Mouse (Mus musculus): ENCODE data around the gene Rgs16.

The Rgs16 gene

DNA sequence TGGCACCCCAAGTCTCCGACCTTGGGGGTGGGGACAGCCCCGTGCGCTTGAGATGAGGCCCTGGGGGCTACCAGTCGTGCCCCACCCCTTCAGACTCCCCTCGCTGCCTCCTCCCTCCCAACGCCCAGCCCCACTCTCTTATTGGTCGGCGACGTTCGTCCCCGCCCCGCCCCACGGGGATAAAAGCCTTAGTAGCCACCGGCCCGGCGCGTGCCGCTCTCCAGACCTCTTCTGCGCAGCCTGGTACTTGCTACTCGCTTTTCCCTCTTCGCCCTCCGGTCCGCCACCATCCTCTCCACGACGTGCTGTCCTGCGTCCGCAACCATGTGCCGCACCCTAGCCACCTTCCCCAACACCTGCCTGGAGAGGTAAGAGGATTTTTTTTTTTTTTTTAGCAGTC, at the start of gene Rgs16:
TSS of gene Rgs16 (plus strand) at position 205 of the 400 bp plus-strand sequence.
- peak; percentile 85 for DNase-seq

DNA sequence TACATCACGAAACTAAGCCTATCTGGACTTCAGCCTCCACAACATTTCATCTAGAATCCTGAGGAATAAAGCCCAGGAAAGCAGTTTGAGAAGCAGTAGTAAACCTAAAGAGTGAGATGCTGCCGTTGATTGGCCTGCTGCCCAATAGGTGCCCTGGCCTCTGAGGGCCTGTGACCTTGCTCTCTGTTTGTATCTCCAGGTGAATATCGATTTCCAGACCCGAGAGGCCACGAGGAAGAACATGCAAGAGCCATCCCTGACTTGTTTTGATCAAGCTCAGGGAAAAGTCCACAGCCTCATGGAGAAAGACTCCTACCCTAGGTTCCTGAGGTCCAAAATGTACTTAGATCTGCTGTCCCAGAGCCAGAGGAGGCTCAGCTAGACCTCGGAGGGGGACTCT, 47.6 kb upstream of the Rgs16 start:
- DNase-seq, result no peak

- DNase-seq, result no peak
Measured at GRCm38 (mm10) chr1:153694372-153695120, 45.6 kb upstream of the Rgs16 start.

GRCm38 (mm10) chr1:153695398-153695797, 44.8 kb upstream of the Rgs16 start:
- DNase-seq, result no peak

- no peak for DNase-seq
Measured at GRCm38 (mm10) chr1:153696093-153696492, 44.1 kb upstream of the Rgs16 start.

DNA sequence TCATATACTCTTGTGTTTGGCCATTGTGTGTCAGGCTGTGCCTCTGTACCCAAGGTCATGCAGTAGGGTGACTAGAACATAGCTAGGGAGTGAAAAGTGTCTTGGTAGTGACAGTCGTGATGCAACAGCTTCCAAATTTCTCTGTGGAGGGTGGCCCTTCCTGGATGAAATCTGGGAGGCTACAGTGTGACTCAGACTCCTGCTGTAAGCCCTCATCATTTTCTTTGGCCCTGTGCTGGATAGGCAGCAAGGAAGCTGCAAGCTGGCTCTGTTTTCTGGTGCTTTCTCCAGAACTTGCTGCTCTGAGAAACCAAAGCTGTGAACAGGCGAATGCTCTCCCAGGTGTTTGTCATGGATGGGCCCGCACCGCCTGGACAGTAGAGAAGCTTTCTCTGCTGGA, 43.6 kb upstream of the Rgs16 start:
- DNase-seq, result no peak

- peak; percentile 50 for DNase-seq
Measured at GRCm38 (mm10) chr1:153697581-153698251, 42.4 kb upstream of the Rgs16 start.

DNA sequence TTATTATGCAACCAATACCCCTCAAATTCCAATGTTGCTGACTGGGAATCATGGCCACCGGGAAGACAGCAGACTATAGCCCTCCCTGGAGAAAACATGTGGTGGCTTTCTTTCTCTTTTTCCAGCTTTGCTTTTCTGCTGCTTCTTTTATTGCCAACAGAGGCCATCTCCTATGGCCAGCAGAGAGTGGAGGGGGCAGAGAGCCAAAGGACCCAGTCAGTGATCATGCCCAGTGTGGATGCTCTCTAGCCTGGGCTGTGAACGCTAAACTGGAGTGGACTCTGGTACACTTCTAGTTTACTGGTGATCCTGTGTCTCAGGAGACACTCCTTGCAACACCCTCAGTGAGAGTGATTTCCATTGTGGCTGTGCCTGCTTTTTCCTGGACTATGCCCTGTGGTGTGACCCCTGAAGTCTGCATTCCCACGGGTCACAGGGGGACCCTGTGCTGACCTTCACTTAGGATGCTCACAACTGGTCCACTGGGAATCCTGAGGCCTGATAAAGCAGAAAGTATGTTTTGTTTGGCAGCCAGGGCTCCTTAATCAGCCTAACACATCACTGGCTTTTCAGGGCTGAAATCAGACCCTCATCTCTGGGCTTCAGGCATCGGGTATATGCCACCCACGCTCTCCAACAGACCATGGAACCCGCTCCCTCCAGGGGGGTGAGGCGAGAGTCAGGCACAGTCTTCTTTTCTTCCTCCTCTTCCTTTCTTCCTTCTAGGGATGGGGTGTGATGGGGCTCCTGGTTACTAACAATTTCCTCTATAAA, 41.7 kb upstream of the Rgs16 start:
- DNase-seq, result no peak

DNA sequence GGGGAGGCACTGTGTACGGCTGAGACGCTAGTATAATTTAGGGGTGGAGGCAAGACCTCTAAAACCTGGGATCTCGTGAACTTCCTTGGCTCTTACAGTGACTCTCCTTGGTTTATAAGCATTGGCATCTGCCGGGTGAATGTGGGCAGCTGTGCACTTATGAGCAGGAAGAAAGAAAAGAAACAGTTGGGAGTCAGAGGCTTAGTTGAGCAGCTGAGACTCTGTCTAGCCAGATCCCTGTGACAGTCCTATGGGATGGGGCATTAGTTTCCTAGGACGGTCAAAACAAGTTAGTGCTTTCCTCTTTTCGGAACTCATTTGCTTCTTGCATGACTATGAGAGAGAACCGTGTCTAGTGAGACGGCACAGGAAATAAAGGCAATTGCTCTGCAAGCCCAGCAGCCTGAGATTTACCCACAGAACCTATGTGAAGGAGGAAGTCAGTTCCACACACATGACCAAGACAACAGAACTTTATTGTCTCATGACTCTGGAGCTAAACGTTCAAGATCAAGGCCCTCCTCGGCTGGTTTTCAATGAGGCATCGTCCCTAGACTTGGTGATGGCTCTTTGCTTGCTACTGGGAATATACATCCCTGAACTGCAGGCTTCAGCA, 39.6 kb upstream of the Rgs16 start:
- DNase-seq, result no peak

GRCm38 (mm10) chr1:153701461-153701860, 38.7 kb upstream of the Rgs16 start:
- DNase-seq, result no peak

DNA sequence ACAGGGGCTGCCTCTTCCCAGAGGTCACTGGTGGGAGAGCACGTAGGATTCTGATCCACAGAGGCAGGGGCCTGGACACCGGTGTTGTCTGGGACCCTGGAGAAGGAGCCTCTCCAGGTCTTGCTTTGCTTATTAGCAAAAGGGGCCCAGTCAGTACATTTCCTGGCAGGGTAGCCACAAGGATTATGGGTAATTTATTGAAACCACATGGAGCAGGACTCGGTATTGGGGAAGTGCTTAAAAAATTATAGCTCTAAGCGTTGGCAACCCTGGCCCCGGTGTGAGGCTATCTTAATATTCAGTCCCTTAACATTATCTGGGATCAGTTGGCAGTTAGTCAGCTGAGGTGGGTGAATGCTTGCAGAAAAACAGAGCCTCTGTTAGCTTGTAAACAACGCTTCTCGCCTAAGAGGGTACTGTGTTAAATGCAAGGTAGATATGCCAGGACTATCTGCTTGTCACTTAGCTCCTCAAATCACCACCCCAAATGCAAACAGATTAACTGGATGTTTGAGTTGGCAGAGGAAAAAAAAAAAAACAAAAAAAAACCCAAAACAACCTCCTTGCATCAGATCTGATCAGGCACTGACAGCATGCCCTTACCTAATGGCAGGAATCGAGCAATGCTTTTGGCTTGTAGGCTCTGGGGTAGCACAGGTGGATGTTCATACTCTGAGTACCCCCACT, 37.8 kb upstream of the Rgs16 start:
- no peak for DNase-seq

- no peak for DNase-seq
Measured at GRCm38 (mm10) chr1:153702853-153703410, 37.2 kb upstream of the Rgs16 start.

DNA sequence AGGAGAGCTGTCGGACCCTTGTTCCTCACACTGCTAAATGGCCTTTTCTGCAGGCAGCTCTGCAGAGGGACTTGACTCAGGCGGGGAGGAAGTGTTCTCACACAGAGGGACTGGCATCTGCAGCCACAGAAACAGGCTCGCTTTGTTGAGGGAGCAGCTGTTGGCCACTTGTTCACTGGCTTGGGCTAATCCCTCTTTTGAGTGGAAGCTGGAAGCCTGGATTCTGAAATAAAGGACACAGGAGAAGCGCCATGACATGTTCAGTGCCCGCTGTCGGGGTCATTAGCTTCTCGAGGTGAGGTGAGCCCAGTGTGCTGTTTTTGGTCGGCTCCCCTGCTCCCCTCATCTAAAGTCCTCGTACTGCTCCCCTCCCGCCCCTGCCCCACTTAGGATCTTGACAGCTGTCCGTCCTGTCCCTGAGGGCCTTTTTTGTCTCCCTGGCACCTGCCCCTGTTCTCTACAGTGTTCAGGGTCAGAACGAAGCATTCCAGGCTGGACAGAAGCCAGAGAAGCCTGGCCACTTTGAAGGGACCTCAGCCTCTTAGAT, 36.6 kb upstream of the Rgs16 start:
- no peak for DNase-seq

DNA sequence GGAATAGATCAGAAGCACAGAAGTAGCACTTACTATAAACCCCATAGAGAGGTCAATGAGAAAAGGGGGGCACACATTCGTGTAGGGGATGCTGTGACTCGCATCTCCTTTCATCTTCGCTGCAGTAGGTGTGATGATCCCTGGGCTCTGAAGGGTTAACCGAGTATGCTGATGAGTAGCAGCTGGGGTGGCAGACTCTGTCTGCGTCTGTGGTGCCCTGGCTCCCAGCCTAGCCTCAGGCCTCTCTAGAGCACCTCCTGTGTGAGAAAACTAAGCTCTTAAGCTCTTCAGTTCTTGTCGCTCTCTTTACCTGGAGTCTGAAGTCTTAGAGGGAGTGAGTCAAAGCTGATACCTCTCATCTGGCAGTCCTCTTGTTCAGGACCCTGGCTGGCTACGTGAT, 36.0 kb upstream of the Rgs16 start:
- no peak for DNase-seq

- DNase-seq, result no peak
Measured at GRCm38 (mm10) chr1:153704996-153705395, 35.2 kb upstream of the Rgs16 start.

DNA sequence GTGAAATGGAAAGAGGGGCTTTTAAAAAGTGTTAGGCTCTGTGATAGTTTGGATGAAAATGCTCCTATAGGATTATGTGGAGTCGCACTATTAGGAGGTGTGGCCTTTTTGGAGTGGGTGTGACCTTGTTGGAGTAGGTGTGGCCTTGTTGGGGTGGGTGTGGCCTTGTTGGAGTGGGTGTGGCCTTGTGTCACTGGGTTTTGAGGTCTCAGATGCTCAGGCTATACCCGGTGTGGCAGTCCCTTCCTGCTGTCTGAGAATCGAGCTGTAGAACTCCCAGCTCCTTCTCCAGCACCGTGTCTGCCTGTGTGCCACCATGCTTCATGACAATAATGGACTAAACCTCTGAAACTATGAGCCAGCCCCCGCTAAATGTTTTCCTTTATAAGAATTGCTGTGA, 31.5 kb upstream of the Rgs16 start:
- no peak for DNase-seq

DNA sequence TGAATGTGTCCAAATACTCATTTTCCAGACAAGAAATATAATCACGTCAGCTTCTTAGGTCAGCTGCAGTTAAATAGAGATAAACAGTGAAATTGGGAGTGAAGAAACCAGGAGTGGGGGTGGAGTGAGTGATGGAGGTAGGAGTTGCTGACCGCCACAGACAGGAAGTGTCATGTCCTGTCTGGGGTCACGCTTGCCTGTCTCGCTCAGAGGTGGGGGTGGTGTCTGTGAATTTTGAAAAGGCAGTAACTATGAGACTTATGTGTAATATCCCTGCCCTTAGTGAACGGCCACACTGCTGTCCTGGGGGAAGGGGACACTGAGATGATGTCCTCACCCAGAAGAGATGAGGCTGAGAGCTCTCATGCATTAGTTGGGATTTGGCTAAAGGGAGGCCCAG, 30.7 kb upstream of the Rgs16 start:
- DNase-seq, result no peak

- DNase-seq, result no peak
Measured at GRCm38 (mm10) chr1:153711544-153712262, 28.4 kb upstream of the Rgs16 start.

DNA sequence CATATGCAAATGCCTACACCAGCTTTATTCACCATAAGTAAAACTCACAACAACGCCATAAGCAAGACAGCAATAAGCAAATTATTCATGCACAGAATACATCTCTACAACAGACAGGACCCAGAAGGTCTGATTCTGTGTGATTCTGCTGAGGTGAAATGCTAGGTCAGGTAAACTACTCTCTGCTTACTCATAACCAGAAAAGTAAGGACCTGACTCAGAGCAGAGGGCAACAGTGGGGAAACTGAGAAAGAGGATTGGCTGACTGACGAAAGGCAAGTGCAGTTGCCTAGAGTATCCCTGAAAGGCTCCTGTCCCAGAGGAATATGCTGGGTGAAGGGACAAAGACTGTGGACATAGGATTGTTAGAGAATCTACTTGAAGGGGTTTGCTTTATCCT, 27.5 kb upstream of the Rgs16 start:
- DNase-seq, result no peak

DNA sequence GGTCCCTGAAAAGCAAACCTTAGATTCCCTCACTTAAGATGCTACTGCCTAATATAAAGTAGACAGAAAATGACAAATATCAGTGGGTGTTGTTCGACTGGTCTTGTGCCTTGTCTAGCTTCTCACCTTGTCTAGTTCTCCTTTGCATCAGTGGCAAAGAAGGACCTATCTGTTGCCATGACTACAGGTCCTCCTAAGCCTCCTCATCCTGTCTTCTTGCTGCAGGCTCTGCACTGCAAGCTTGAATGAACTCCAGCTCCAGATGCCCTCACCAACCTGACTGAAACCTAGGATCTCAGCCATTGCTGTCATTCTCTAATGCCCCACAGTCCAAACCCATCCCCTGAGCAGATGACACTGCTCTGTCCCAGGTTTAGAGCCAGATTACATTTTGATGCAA, 22.2 kb upstream of the Rgs16 start:
- no peak for DNase-seq

- no peak for DNase-seq
Measured at GRCm38 (mm10) chr1:153720935-153721334, 19.2 kb upstream of the Rgs16 start.

Data from cerebellum, adult 8-10 months (tissue).